In the genomic region with DNA sequence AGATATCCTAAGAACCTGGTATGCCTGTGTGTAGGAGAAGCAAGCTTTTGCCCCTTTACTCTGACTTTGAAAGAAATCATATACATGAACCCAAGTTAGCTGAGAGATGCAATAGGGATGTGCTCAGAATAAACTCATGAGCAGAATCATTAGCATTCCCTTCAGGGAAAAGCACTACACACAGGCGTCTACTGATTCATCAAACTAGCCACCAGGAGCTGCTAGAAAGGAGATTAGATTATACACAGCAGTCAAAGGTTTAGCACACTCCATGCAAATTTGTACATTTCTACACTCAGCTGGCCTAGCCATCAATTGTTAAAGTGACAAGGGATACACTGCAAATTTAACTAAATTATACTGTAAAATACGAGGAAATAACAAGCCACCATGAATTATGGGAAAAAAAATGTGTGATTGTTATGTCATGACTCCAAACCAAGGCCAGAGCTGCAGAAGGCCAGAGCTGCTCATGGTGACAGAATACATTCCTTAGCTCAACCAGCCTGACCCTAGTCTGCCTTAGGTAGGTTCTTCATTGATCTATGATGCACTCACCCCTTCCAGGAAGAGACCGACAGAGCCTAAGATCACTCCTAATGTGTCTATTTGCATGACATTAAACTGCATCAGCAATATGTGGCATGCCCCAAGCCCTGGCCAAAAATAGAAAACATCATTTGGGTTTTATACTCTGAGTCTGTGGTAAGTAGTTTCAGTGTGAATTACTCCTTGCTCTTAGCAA, we compare ENCODE assay signal across 22 mouse cellular contexts.
DNase-seq lines count a peak whose midpoint lies in the region; ATAC-seq and TF ChIP-seq lines count a peak whose summit lies in the region.
"Had no signal": no experiment of that assay in that cellular context is flagged by ENCODE, and none has a peak within 500 bp of the region (broad histone marks: within the 10 kb centered on the region; RNA-seq: fewer than 3 reads in every experiment).

No protein-coding gene starts in this region.

- H3K9me3 ChIP-seq in hindbrain, embryonic 12.5 days (replicated peaks), result no peaks in the 10 kb centered on the region
- H3K9me3 ChIP-seq in hindbrain, embryonic 10.5 days, result no peaks in the 10 kb centered on the region
- no peaks in the 10 kb centered on the region for H3K9me3 ChIP-seq in hindbrain, embryonic 16.5 days (ENCODE audit: control insufficient read depth, low read length)
- H3K9me3 ChIP-seq in midbrain, embryonic 16.5 days (replicated peaks; ENCODE audit: control insufficient read depth, low read length, poor library complexity, severe bottlenecking), result no peaks in the 10 kb centered on the region
- H3K9me3 ChIP-seq: intestine, embryonic 15.5 days; limb, embryonic 13.5 days; liver, embryonic 12.5 days had no signal

- WGBS in hindbrain, embryonic 12.5 days, result 62% methylated on average over 3 of the region's 3 CpGs
- 78% methylated on average over 3 of the region's 3 CpGs for WGBS in hindbrain, embryonic 10.5 days
- 52% methylated on average over 3 of the region's 3 CpGs for WGBS in hindbrain, embryonic 16.5 days
- 43% methylated on average over 3 of the region's 3 CpGs for WGBS in midbrain, embryonic 16.5 days
- 70% methylated on average over 3 of the region's 3 CpGs for whole genome bisulfite sequencing in lung, adult 2 months

- no peaks in the 10 kb centered on the region for H3K4me1 ChIP-seq in hindbrain, embryonic 12.5 days
- H3K4me1 ChIP-seq in hindbrain, embryonic 10.5 days (replicated peaks), result no peaks in the 10 kb centered on the region
- no peaks in the 10 kb centered on the region for H3K4me1 ChIP-seq in hindbrain, embryonic 16.5 days (ENCODE audit: control insufficient read depth, insufficient read depth, low read depth, low read length)
- H3K4me1 ChIP-seq in midbrain, embryonic 16.5 days (ENCODE audit: control insufficient read depth, insufficient read depth, low read length), result peaks cover 11% of the 10 kb centered on the region
- no peaks in the 10 kb centered on the region for H3K4me1 ChIP-seq in lung, adult 2 months (ENCODE audit: control insufficient read depth, insufficient read depth, low read length)
- H3K4me1 ChIP-seq: intestine, embryonic 15.5 days; limb, embryonic 13.5 days; liver, embryonic 12.5 days had no signal

- 0 out of 2 replicates have a peak, but pooled peaks have one; percentile 38 for ATAC-seq in hindbrain, embryonic 12.5 days (ENCODE audit: low FRiP score)
- ATAC-seq in hindbrain, embryonic 16.5 days, result peak; percentile 61
- peak; percentile 81 for ATAC-seq in midbrain, embryonic 16.5 days
- ATAC-seq: activated CD4-positive, CD25-positive, alpha-beta regulatory T cell, adult 4 months; intestine, embryonic 15.5 days; liver, embryonic 12.5 days had no signal

- no peak overlapping the region for H3K27ac ChIP-seq in hindbrain, embryonic 12.5 days
- no peak overlapping the region for H3K27ac ChIP-seq in hindbrain, embryonic 10.5 days
- no peak overlapping the region for H3K27ac ChIP-seq in hindbrain, embryonic 16.5 days (ENCODE audit: low read depth, low read length)
- no peak overlapping the region for H3K27ac ChIP-seq in midbrain, embryonic 16.5 days (ENCODE audit: low read length)
- H3K27ac ChIP-seq: heart, adult 2 months; intestine, embryonic 15.5 days; limb, embryonic 13.5 days; liver, embryonic 12.5 days had no signal

- H3K4me3 ChIP-seq in hindbrain, embryonic 12.5 days, result no peak overlapping the region
- no peak overlapping the region for H3K4me3 ChIP-seq in hindbrain, embryonic 10.5 days
- no peak overlapping the region for H3K4me3 ChIP-seq in hindbrain, embryonic 16.5 days (ENCODE audit: low read length)
- H3K4me3 ChIP-seq in midbrain, embryonic 16.5 days (ENCODE audit: low read depth, low read length), result no peak overlapping the region
- no peak overlapping the region for H3K4me3 ChIP-seq in lung, adult 2 months (replicated peaks; ENCODE audit: extremely low read depth, low read depth, low read length)
- H3K4me3 ChIP-seq: heart, adult 2 months; intestine, embryonic 15.5 days; limb, embryonic 13.5 days; liver, embryonic 12.5 days had no signal

- no peak for TF ChIP-seq POLR2A in lung, adult 2 months (IDR thresholded peaks at IDR 0.05; ENCODE audit: borderline replicate concordance, extremely low read depth, low read depth, low read length)

- no peak overlapping the region for H3K9ac ChIP-seq in hindbrain, embryonic 12.5 days
- no peak overlapping the region for H3K9ac ChIP-seq in hindbrain, embryonic 16.5 days (ENCODE audit: low read depth, low read length)
- H3K9ac ChIP-seq in midbrain, embryonic 16.5 days (ENCODE audit: low read depth, low read length), result no peak overlapping the region
- H3K9ac ChIP-seq: intestine, embryonic 15.5 days; limb, embryonic 13.5 days; liver, embryonic 12.5 days had no signal

- H3K4me2 ChIP-seq in hindbrain, embryonic 12.5 days (replicated peaks), result no peak overlapping the region
- no peak overlapping the region for H3K4me2 ChIP-seq in hindbrain, embryonic 16.5 days (ENCODE audit: low read length)
- H3K4me2 ChIP-seq in midbrain, embryonic 16.5 days (ENCODE audit: low read length), result no peak overlapping the region
- H3K4me2 ChIP-seq: intestine, embryonic 15.5 days; limb, embryonic 13.5 days; liver, embryonic 12.5 days had no signal

- H3K27me3 ChIP-seq in hindbrain, embryonic 12.5 days, result no peaks in the 10 kb centered on the region
- H3K27me3 ChIP-seq in hindbrain, embryonic 10.5 days (ENCODE audit: insufficient read depth, poor library complexity, severe bottlenecking), result no peaks in the 10 kb centered on the region
- no peaks in the 10 kb centered on the region for H3K27me3 ChIP-seq in hindbrain, embryonic 16.5 days (replicated peaks; ENCODE audit: control insufficient read depth, insufficient read depth, low read length)
- H3K27me3 ChIP-seq in midbrain, embryonic 16.5 days (ENCODE audit: control insufficient read depth, insufficient read depth, low read depth, low read length), result no peaks in the 10 kb centered on the region
- H3K27me3 ChIP-seq: intestine, embryonic 15.5 days; limb, embryonic 13.5 days; liver, embryonic 12.5 days had no signal

- no peaks in the 10 kb centered on the region for H3K36me3 ChIP-seq in hindbrain, embryonic 12.5 days
- no peaks in the 10 kb centered on the region for H3K36me3 ChIP-seq in hindbrain, embryonic 10.5 days
- no peaks in the 10 kb centered on the region for H3K36me3 ChIP-seq in hindbrain, embryonic 16.5 days (ENCODE audit: control insufficient read depth, insufficient read depth, low read length)
- H3K36me3 ChIP-seq in midbrain, embryonic 16.5 days (ENCODE audit: control insufficient read depth, insufficient read depth, low read length), result no peaks in the 10 kb centered on the region
- H3K36me3 ChIP-seq: intestine, embryonic 15.5 days; limb, embryonic 13.5 days; liver, embryonic 12.5 days had no signal

- no peak for TF ChIP-seq CTCF in lung, adult 2 months (IDR thresholded peaks at IDR 0.05; ENCODE audit: insufficient read depth, low read length)

- DNase-seq in adrenal gland, adult 2 months, result peak; percentile 23
- no peak for DNase-seq in adrenal gland, postnatal 4 days (ENCODE audit: low spot score in 2 of 2)
- no peak for DNase-seq in hindbrain, embryonic 10.5 days (ENCODE audit: low spot score)
- DNase-seq in lung, adult 2 months, result no peak
- no peak for DNase-seq in frontal cortex, postnatal 10 days (ENCODE audit: low spot score in 2 of 2)
- DNase-seq: adrenal gland, postnatal 14 days; cerebellum, adult 11-12 months; cerebellum, postnatal 10 days; gastrocnemius, postnatal 14 days; heart, adult 2 months; heart, postnatal 4 days; kidney, adult 9 months; kidney, postnatal 36 days; lung, adult 18-20 months; lung, postnatal 14 days had no signal
